8 mouse cellular contexts compared by ENCODE assay signal in genomic region chr13:99564346-99564745, GRCm38 (mm10). TPM values are rescaled to one million over a fixed set of nuclear protein-coding genes. Genes with fewer than 3 reads are reported as not detected.
DNase-seq lines count a peak whose midpoint lies in the region; ATAC-seq and TF ChIP-seq lines count a peak whose summit lies in the region.
"Had no signal": no experiment of that assay in that cellular context is flagged by ENCODE, and none has a peak within 500 bp of the region (broad histone marks: within the 10 kb centered on the region; RNA-seq: fewer than 3 reads in every experiment).

No protein-coding gene starts in this region.

- H3K9ac ChIP-seq in liver, adult 2 months (ENCODE audit: low read depth, low read length): no peak overlapping the region
- H3K9ac ChIP-seq in liver, embryonic 11.5 days (ENCODE audit: low read depth, low read length): no peak overlapping the region
- no peak overlapping the region for H3K9ac ChIP-seq in MEL (ENCODE audit: control insufficient read depth, low read depth, low read length, poor library complexity, severe bottlenecking)

- no peak for TF ChIP-seq EP300 in MEL (IDR thresholded peaks at IDR 0.05; ENCODE audit: low read depth in 1 of 2, low read length in 2 of 2)

- TF ChIP-seq CTCF in liver, adult 2 months (IDR thresholded peaks at IDR 0.05; ENCODE audit: low read depth, low read length): no peak
- TF ChIP-seq CTCF in MEL (IDR thresholded peaks at IDR 0.05 in 2 of 3, conservative IDR thresholded peaks at IDR 0.05 in 1 of 3; ENCODE audit: control insufficient read depth in 1 of 3, insufficient read depth in 1 of 3, low read depth in 2 of 3, low read length in 3 of 3, poor library complexity in 1 of 3, severe bottlenecking in 1 of 3): no peak

- no peaks in the 10 kb centered on the region for H3K9me3 ChIP-seq in liver, embryonic 11.5 days (ENCODE audit: control insufficient read depth, low read length)
- H3K9me3 ChIP-seq in MEL (replicated peaks; ENCODE audit: insufficient read depth, low read length): no peaks in the 10 kb centered on the region

- peak; percentile 12 for DNase-seq in liver, adult 2 months (ENCODE audit: extremely low read depth, low read depth, low spot score)
- no peak for DNase-seq in liver, embryonic 11.5 days (ENCODE audit: low spot score)
- DNase-seq in MEL (ENCODE audit: low read depth, low spot score): peak; percentile 39
- DNase-seq in c-Kit-positive CD71-positive TER-119-negative erythroid progenitor cells, embryonic 14.5 days (ENCODE audit: low read depth): peak; percentile 14
- peak; percentile 58 for DNase-seq in lung, postnatal 10 days
- no peak for DNase-seq in left cerebral cortex, postnatal 10 days (ENCODE audit: extremely low spot score in 1 of 2, low spot score in 2 of 2)

- TF ChIP-seq POLR2A in liver, adult 2 months (IDR thresholded peaks at IDR 0.05; ENCODE audit: extremely low read depth, insufficient read depth, low read length): no peak
- no peak for TF ChIP-seq POLR2A in MEL (IDR thresholded peaks at IDR 0.05; ENCODE audit: control insufficient read depth in 1 of 2, insufficient read depth in 1 of 2, low read depth in 1 of 2, low read length in 2 of 2, poor library complexity in 1 of 2)

- no peak overlapping the region for H3K27ac ChIP-seq in liver, adult 2 months (replicated peaks; ENCODE audit: insufficient read depth, low read depth, low read length)
- no peak overlapping the region for H3K27ac ChIP-seq in liver, embryonic 11.5 days (ENCODE audit: low read depth, low read length)
- no peak overlapping the region for H3K27ac ChIP-seq in MEL (ENCODE audit: control insufficient read depth, low read depth, low read length)

- intact Hi-C loops in left cerebral cortex, postnatal 10 days (cut with DNase I): no loop called here

- H3K27me3 ChIP-seq in liver, adult 2 months (ENCODE audit: control insufficient read depth, insufficient read depth, low read length): no peaks in the 10 kb centered on the region
- no peaks in the 10 kb centered on the region for H3K27me3 ChIP-seq in liver, embryonic 11.5 days (replicated peaks; ENCODE audit: control insufficient read depth, insufficient read depth, low read length)
- no peaks in the 10 kb centered on the region for H3K27me3 ChIP-seq in MEL (ENCODE audit: control insufficient read depth in 1 of 2, insufficient read depth in 2 of 2, low read length in 2 of 2)

- H3K79me2 ChIP-seq in liver, adult 2 months (ENCODE audit: control insufficient read depth, insufficient read depth, low read length): no peaks in the 10 kb centered on the region
- no peaks in the 10 kb centered on the region for H3K79me2 ChIP-seq in MEL (ENCODE audit: control insufficient read depth, insufficient read depth, low read length, poor library complexity)

- TF ChIP-seq RAD21 in MEL (IDR thresholded peaks at IDR 0.05; ENCODE audit: low read depth, low read length): no peak

- no peak overlapping the region for H3K4me2 ChIP-seq in liver, embryonic 11.5 days

- no peak for ATAC-seq in liver, embryonic 11.5 days (replicated peaks; ENCODE audit: low FRiP score)
- no peak for ATAC-seq in frontal cortex, adult (ENCODE audit: low TSS enrichment)
- ATAC-seq: forebrain, embryonic 16.5 days had no signal

- no peaks in the 10 kb centered on the region for H3K36me3 ChIP-seq in liver, adult 2 months (ENCODE audit: control insufficient read depth, insufficient read depth, low read length)
- H3K36me3 ChIP-seq in liver, embryonic 11.5 days (ENCODE audit: control insufficient read depth, insufficient read depth, low read length): no peaks in the 10 kb centered on the region
- no peaks in the 10 kb centered on the region for H3K36me3 ChIP-seq in MEL (ENCODE audit: control insufficient read depth in 1 of 2, insufficient read depth in 2 of 2, low read length in 2 of 2)

- H3K4me1 ChIP-seq in liver, adult 2 months (ENCODE audit: control insufficient read depth, insufficient read depth, low read length): no peaks in the 10 kb centered on the region
- H3K4me1 ChIP-seq in liver, embryonic 11.5 days (replicated peaks; ENCODE audit: control insufficient read depth, insufficient read depth, low read length): no peaks in the 10 kb centered on the region
- no peaks in the 10 kb centered on the region for H3K4me1 ChIP-seq in MEL (ENCODE audit: control insufficient read depth in 1 of 2, insufficient read depth in 2 of 2, low read length in 2 of 2)

- H3K4me3 ChIP-seq in liver, adult 2 months (ENCODE audit: insufficient read depth, low read depth, low read length): no peak overlapping the region
- H3K4me3 ChIP-seq in liver, embryonic 11.5 days (ENCODE audit: low read depth, low read length): no peak overlapping the region
- no peak overlapping the region for H3K4me3 ChIP-seq in MEL (ENCODE audit: control insufficient read depth in 1 of 2, insufficient read depth in 1 of 2, low read depth in 2 of 2, low read length in 2 of 2)

- 14% methylated on average over 3 of the region's 3 CpGs for WGBS in liver, adult 2 months
- WGBS in liver, embryonic 11.5 days: 20% methylated on average over 3 of the region's 3 CpGs

TF ChIP-seq in MEL, 35 proteins besides CTCF, POLR2A, EP300 and RAD21:
- TF ChIP-seq NRF1 (IDR thresholded peaks at IDR 0.05; ENCODE audit: insufficient read depth, low read depth, low read length, poor library complexity, severe bottlenecking): no peak
- no peak for TF ChIP-seq MEF2A (IDR thresholded peaks at IDR 0.05; ENCODE audit: extremely low read depth, insufficient replicate concordance, low read depth, low read length, poor library complexity, severe bottlenecking)
- TF ChIP-seq ZKSCAN1 (IDR thresholded peaks at IDR 0.05; ENCODE audit: low read depth, low read length): no peak
- no peak for TF ChIP-seq ELF1 (IDR thresholded peaks at IDR 0.05; ENCODE audit: low read depth, low read length)
- TF ChIP-seq TAL1 (IDR thresholded peaks at IDR 0.05; ENCODE audit: low read length): no peak
- TF ChIP-seq KAT2A (conservative IDR thresholded peaks at IDR 0.05; ENCODE audit: low read depth, low read length): no peak
- no peak for TF ChIP-seq USF1 (IDR thresholded peaks at IDR 0.05; ENCODE audit: low read depth, low read length)
- no peak for TF ChIP-seq SMC3 (IDR thresholded peaks at IDR 0.05; ENCODE audit: low read depth, low read length)
- no peak for TF ChIP-seq MXI1 (IDR thresholded peaks at IDR 0.05; ENCODE audit: low read depth, low read length)
- no peak for TF ChIP-seq MAX (IDR thresholded peaks at IDR 0.05; ENCODE audit: low read length)
- no peak for TF ChIP-seq TBP (IDR thresholded peaks at IDR 0.05; ENCODE audit: low read depth, low read length)
- TF ChIP-seq NELFE (IDR thresholded peaks at IDR 0.05; ENCODE audit: low read depth, low read length): no peak
- TF ChIP-seq CHD2 (IDR thresholded peaks at IDR 0.05; ENCODE audit: low read length): no peak
- no peak for TF ChIP-seq ETS1 (IDR thresholded peaks at IDR 0.05; ENCODE audit: low read depth, low read length)
- TF ChIP-seq SIN3A (IDR thresholded peaks at IDR 0.05; ENCODE audit: low read length): no peak

RNA-seq across cellular contexts. Expression of gene Map1b, which starts 48.0 kb away (rescaled TPM):
- total RNA-seq in liver, adult 2 months (2014; rRNA removed): 0.18 and 0.54 TPM in 2 replicates
- polyA plus RNA-seq in liver, adult 2 months (2012; rRNA removed): 0.02 and 0.09 TPM in 2 replicates
- polyA plus RNA-seq in liver, embryonic 11.5 days (2014; fragmentation: Nextera tagmentation; extraction: Ambion mirVana): 32.6 and 39.6 TPM in 2 replicates
- not detected in 2 replicates for total RNA-seq in MEL (2012; rRNA removed)
- polyA plus RNA-seq in MEL (2012; ENCODE audit: insufficient read depth in 1 of 2, insufficient read length in 2 of 2, low read depth in 1 of 2, low replicate concordance in 2 of 2, missing spikeins in 1 of 2): not detected
- total RNA-seq in left cerebral cortex, postnatal 10 days (2021): 1,000 to 10,000 TPM; 1,022 to 1,154 TPM

Comparison
In these comparisons a context has a peak if more than half of its experiments do, and no peak if none do; other contexts are left out.
1. DNase-seq: peak in liver, adult 2 months (single experiment), MEL (single experiment), c-Kit-positive CD71-positive TER-119-negative erythroid progenitor cells, embryonic 14.5 days (single experiment) and lung, postnatal 10 days (single experiment); none in liver, embryonic 11.5 days (single experiment) and left cerebral cortex, postnatal 10 days (0 of 2).
2. RNA of gene Map1b, which starts 48.0 kb away (total RNA-seq): 1,022 to 1,154 TPM in left cerebral cortex, postnatal 10 days; 0.18 to 0.54 TPM in liver, adult 2 months and not detected in MEL; every median in the first group is over 100 times any median in the second.